Mouse (Mus musculus) liver, embryonic 15.5 days (tissue): Measurements from ENCODE around the gene Ptma. TPM values are rescaled to one million over a fixed set of nuclear protein-coding genes. Genes with fewer than 3 reads are reported as not detected.
A peak's percentile ranks its signal among the peaks of the same experiment; 100 is the strongest.
"Not testable (repeated sequence)": the region's sequence is repeated elsewhere in the genome, so short reads cannot be mapped to it uniquely, and the experiment has no call there.

ENCODE experiments used
- ATAC-seq: fragments of 200-750 bp; cut with Nextera tagmentation; 2 replicates; pipeline ENCODE4 v1.8.0; 2017; ENCODE audit warnings: moderate number of reproducible peaks, mild to moderate bottlenecking, moderate library complexity; ENCODE audit not compliant: insufficient read depth
- H3K27ac ChIP-seq: fragments of 300-500 bp; sonication (generic); replicated peaks from 2 replicates; pipeline ENCODE4 v1.5.1; 2015; ENCODE audit warnings: mild to moderate bottlenecking, inconsistent platforms
- H3K27me3 ChIP-seq: fragments of 300-500 bp; sonication (generic); 2 replicates; pipeline ENCODE4 v1.6.1; 2015; ENCODE audit warnings: mild to moderate bottlenecking, inconsistent platforms
- H3K36me3 ChIP-seq: fragments of 300-500 bp; sonication (generic); replicated peaks from 2 replicates; pipeline ENCODE4 v1.6.1; 2015; ENCODE audit warnings: moderate library complexity, mild to moderate bottlenecking, inconsistent platforms
- H3K4me1 ChIP-seq: fragments of 300-500 bp; sonication (generic); replicated peaks from 2 replicates; pipeline ENCODE4 v1.6.1; 2015; ENCODE audit warnings: inconsistent platforms
- H3K4me2 ChIP-seq: fragments of 300-500 bp; sonication (generic); 2 replicates; pipeline ENCODE4 v1.6.1; 2015; ENCODE audit warnings: moderate library complexity, mild to moderate bottlenecking, inconsistent platforms
- H3K4me3 ChIP-seq: fragments of 300-500 bp; sonication (generic); replicated peaks from 2 replicates; pipeline ENCODE4 v1.5.1; 2015; ENCODE audit warnings: mild to moderate bottlenecking, inconsistent platforms
- H3K9ac ChIP-seq: fragments of 300-500 bp; sonication (generic); 2 replicates; pipeline ENCODE4 v1.6.1; 2015; ENCODE audit warnings: moderate library complexity, mild to moderate bottlenecking, inconsistent platforms
- H3K9me3 ChIP-seq: fragments of 300-500 bp; sonication (generic); replicated peaks from 2 replicates; pipeline ENCODE4 v1.6.1; 2016; ENCODE audit warnings: inconsistent platforms
- WGBS: fragments of 180-500 bp; shearing (Covaris S2); methylation state at CpG from one replicate; pipeline ENCODE4 v1.1.7; 2015; ENCODE audit warnings: mixed read lengths; ENCODE audit not compliant: insufficient replicate concordance; 5-methylcytosine and 5-hydroxymethylcytosine counted together
- polyA plus RNA-seq: library from polyadenylated mRNA; unstranded; fragments of >200 nt; fragmentation: Nextera tagmentation; extraction: Ambion mirVana; gene quantifications from 2 replicates; pipeline ENCODE4 v1.2.1, GENCODE M21; 2015

The Ptma gene
- polyA plus RNA-seq = 634 and 778 TPM in 2 replicates

DNA sequence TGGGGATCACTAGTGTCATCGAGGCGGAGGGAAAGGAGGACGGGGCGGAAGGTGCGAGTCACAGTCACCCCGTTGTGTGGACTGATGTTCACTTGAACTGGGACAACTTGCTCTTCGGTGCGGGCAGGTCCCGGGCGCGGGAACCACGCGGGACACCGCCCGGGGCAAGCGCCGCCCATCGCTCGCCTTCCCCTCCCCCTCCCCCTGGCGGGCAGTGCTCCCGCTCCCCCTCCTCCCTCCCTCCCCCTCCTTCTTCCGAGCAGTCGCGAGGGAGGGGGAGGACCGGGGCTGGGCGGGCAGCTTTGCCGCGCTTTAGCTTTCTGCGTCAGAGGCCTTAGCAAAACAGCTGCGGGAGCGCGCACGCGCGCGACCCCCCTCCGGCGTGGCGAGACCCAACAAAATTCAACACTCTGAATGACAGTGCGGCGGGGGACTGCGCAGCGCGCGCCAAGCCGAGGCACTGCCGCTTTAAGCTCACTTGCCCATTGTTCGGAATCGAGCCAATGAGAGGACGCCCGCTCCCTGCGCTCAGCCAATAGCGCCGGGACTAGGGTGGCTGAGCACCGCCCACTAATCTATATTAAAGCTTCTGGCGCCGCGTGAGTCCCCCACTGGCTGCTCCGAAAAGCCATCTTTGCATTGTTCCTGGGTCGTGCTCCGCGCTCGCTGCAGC lies at the start of gene Ptma:
Gene Ptma, plus strand, starts transcription at position 611 of the 673 bp plus-strand sequence.
- ATAC-seq = peak; percentile 84
- H3K4me1 ChIP-seq = peaks cover 66% of the 10 kb centered on the region

DNA sequence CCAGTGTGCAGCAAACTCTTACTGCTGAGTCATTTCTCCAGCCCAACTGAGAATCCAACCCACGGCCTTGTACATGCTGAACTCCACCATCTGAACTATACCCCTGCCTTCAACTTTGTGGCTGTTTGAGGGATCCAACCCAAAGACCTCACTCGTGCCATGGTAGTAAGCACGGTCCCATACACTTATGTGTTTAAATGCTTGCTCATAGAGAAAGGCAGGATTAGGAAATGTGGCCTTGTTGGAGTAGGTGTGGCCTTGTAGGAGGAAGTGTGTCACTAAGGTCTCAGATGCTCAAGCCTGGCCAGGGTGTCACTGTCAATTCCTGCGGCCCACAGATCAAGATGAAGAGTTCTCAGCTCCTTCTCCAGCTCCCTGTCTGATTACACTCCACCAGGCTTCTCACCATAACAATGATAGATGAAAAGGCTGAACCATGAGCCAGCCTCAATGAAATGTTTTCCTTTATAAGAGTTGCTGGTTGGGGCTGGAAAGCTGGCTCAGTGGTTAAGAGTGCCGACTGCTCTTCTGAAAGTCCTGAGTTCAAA lies 48.7 kb upstream of the Ptma start:
- Histone ChIP-seq H3K9ac (no peak overlapping the region), H3K4me2 (no peak overlapping the region), H3K9me3 (no peaks in the 10 kb centered on the region), H3K4me3 (no peak overlapping the region), H3K27me3 (no peaks in the 10 kb centered on the region), H3K36me3 (no peaks in the 10 kb centered on the region), H3K4me1 (peaks cover 70% of the 10 kb centered on the region), H3K27ac (peak overlapping the region; percentile 95)
- no peak for ATAC-seq
- 79% methylated on average over 5 of the region's 5 CpGs for WGBS

More for the DNA sequence above, at the start of gene Ptma:
- peaks cover 20% of the 10 kb centered on the region for H3K36me3 ChIP-seq
- no peaks in the 10 kb centered on the region for H3K9me3 ChIP-seq
- no peaks in the 10 kb centered on the region for H3K27me3 ChIP-seq
- H3K9ac ChIP-seq = peak within 1 kb of the TSS; percentile 98
- H3K4me2 ChIP-seq = peak within 1 kb of the TSS; percentile 96
- peak within 1 kb of the TSS; percentile 97 for H3K27ac ChIP-seq
- WGBS = under 1% methylated on average over 60 of the region's 63 CpGs
- H3K4me3 ChIP-seq = peak within 1 kb of the TSS; percentile 99

DNA sequence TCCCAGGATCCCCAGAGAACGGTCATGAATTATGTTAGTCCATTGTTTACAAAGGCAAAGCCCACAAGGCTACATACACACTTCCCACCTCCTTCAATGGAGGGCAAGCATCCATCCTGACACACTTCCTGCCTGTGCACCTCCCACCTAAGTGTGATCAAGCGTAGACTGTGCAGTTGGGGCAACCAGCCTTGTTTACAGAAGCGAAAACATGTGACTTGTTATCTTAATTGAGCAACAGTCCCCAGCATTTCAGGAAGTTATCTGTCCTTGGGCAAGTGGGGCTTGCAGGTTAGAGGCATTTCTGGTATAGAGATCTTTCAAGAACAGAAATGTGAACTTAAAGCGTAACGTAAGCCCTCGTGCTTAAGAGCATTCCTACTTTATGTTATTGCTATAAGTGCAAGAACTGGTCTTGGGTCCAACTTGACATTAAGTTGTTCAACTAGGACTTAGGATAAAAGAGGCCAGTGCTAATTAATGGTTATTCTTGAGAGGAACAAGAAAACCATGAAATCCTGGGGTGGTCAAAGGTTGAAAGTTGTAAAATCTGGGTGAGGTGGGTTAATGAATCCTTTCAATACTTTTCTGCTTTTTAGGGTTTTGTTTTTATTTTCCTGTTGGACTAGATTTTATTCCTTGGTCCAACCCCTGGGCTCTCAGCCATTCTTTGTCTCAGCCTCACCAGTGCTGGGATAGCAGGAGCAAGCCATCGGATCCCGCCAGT lies 47.3 kb upstream of the Ptma start:
- Histone ChIP-seq H3K4me2 (peak overlapping the region; percentile 52), H3K4me1 (peaks cover 65% of the 10 kb centered on the region), H3K36me3 (no peaks in the 10 kb centered on the region), H3K9ac (peak overlapping the region; percentile 25), H3K9me3 (no peaks in the 10 kb centered on the region), H3K27ac (peak overlapping the region; percentile 95), H3K4me3 (no peak overlapping the region), H3K27me3 (no peaks in the 10 kb centered on the region)
- ATAC-seq = peak; percentile 94
- WGBS = 26% methylated on average over 8 of the region's 8 CpGs

DNA sequence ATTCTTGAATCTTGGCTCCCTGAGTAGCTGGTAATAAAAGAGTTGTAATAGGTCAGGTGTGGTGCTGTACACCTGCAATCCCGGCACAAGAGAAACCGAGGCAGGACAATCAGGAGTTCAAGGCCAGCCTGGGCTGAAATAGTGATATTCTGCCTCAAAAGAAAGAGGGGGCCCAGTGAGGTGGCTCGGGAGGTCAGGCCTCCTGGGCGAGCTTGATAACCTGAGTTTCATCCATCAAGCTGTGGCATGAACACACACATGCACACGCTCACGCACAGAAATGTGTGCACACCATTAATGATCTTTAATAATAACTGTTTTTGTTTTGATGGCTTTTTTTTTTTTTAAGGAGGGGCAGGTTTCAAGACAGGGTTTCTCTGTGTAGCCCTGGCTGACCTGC lies 46.2 kb upstream of the Ptma start:
- ATAC-seq = 0 out of 2 replicates have a peak, but pooled peaks have one; percentile 22
- no peaks in the 10 kb centered on the region for H3K36me3 ChIP-seq
- no peaks in the 10 kb centered on the region for H3K27me3 ChIP-seq
- H3K9me3 ChIP-seq = no peaks in the 10 kb centered on the region
- peak overlapping the region; percentile 52 for H3K4me2 ChIP-seq
- H3K4me3 ChIP-seq = no peak overlapping the region
- H3K9ac ChIP-seq = peak overlapping the region; percentile 25
- peaks cover 67% of the 10 kb centered on the region for H3K4me1 ChIP-seq
- peak overlapping the region; percentile 95 for H3K27ac ChIP-seq
- WGBS = 41% methylated on average over 6 of the region's 6 CpGs

DNA sequence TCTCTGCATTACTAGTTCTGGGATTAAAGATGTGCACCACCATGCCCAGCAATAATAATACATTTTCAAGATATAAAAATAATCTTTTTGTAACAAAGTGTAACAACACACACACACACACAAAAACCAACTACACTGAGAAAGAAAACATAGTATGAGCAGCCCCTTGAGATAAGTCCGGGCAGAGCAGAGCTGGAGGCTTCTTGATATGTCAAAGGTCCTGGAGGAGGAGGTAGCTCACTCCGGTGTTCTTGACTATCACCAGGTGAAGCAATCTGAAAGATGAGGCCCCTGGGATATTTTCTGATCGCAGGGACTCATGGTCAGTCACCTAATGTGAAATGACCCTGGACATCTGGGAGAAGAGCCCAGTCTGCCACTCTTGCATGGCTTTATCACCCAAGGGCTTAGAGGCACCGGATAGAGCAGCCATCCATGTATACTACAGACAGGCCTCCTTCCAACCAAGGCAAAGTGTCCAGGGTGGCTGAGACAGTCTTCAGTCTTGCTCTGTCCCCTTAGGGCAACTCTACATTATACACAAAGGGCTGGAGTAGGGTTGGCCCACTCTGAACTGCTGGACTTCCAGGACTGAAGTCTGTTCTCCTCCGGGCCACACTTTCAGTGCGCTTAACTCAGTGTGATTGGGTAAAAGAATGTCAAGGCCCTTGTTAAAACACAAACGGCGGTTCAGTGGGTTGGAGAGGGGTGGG lies 45.6 kb upstream of the Ptma start:
- no peaks in the 10 kb centered on the region for H3K36me3 ChIP-seq
- WGBS = 64% methylated on average over 8 of the region's 8 CpGs
- H3K4me2 ChIP-seq = peak overlapping the region; percentile 52; the same call in 1 of the 2 replicates
- ATAC-seq = 0 out of 2 replicates have a peak, but pooled peaks have one; percentile 18
- peak overlapping the region; percentile 95 for H3K27ac ChIP-seq
- H3K4me3 ChIP-seq = no peak overlapping the region
- peak overlapping the region; percentile 25; the same call in 1 of the 2 replicates for H3K9ac ChIP-seq
- H3K27me3 ChIP-seq = no peaks in the 10 kb centered on the region
- H3K4me1 ChIP-seq = peaks cover 70% of the 10 kb centered on the region
- H3K9me3 ChIP-seq = no peaks in the 10 kb centered on the region

DNA sequence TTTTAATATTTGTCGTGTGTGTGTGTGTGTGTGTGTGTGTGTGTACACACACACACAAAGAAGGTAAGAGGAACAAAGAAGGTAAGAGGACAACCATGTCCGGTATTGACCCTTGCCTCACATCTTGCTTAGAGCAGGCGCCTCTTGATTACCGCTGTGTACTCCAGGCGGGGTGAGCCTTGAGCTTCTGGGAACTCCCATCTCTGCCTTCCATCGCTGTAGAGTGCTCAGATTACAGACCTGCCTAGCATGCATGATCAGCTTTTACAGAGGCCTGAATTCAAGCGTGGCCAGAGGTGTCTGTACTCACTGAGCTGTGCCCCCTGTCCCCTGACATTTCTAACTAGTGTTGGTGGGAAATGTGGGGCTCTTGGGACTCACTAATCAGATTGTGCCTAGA lies 45.1 kb upstream of the Ptma start:
- Histone ChIP-seq H3K9ac (no peak overlapping the region), H3K27ac (peak overlapping the region; percentile 95), H3K4me3 (no peak overlapping the region), H3K4me2 (no peak overlapping the region), H3K27me3 (no peaks in the 10 kb centered on the region), H3K4me1 (peaks cover 72% of the 10 kb centered on the region), H3K9me3 (no peaks in the 10 kb centered on the region), H3K36me3 (no peaks in the 10 kb centered on the region)
- 64% methylated on average over 7 of the region's 7 CpGs for whole genome bisulfite sequencing
- peak; percentile 26 for ATAC-seq

DNA sequence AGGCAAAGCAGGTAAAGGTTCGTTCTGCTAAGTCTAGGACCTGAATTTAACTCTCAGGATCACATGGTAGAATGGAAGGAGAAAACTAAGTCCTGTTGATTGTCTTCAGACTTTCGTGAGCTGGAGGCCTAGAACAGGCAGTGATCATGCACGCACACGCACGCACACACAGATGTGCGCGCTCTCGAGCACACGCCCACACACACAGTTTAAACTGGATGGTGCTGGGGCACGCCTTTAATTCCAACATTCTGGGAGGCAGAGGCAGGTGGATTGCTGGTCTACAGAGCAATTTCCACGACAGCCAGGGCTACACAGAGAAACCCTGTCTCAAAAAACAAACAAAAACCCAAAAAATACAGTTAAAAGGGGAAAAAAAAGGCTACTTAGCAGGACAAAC lies 44.2 kb upstream of the Ptma start:
- Histone ChIP-seq H3K4me1 (peaks cover 72% of the 10 kb centered on the region), H3K27me3 (no peaks in the 10 kb centered on the region), H3K36me3 (no peaks in the 10 kb centered on the region), H3K4me2 (no peak overlapping the region), H3K9ac (no peak overlapping the region), H3K27ac (no peak overlapping the region), H3K9me3 (no peaks in the 10 kb centered on the region), H3K4me3 (no peak overlapping the region)
- WGBS = 83% methylated on average over 11 of the region's 11 CpGs
- no peak for ATAC-seq

DNA sequence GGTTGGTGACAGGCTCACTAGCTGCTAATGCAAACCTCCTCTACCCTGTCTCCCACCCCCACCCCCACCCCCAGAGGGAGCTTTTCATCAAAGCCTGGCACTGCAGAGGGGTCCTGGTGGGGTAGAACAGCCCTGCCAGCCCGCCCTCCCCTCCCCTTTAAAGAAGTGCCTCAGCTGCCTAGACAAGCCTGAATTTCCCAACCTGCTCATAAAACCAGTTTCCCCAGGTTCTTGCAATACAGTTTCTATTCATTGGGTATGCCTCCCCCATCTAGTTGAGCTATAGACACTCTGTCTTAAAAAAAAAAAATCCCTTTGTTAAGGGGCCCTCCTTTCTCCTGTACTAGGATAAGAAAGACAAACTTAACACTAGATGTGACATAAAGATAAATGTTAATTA lies 43.8 kb upstream of the Ptma start:
- ATAC-seq = no peak
- no peak overlapping the region for H3K4me3 ChIP-seq
- H3K4me2 ChIP-seq = no peak overlapping the region
- peaks cover 68% of the 10 kb centered on the region for H3K4me1 ChIP-seq
- H3K9me3 ChIP-seq = no peaks in the 10 kb centered on the region
- H3K27ac ChIP-seq = no peak overlapping the region
- H3K9ac ChIP-seq = no peak overlapping the region
- 50% methylated on average over 1 of the region's 1 CpGs for WGBS
- no peaks in the 10 kb centered on the region for H3K36me3 ChIP-seq
- no peaks in the 10 kb centered on the region for H3K27me3 ChIP-seq

DNA sequence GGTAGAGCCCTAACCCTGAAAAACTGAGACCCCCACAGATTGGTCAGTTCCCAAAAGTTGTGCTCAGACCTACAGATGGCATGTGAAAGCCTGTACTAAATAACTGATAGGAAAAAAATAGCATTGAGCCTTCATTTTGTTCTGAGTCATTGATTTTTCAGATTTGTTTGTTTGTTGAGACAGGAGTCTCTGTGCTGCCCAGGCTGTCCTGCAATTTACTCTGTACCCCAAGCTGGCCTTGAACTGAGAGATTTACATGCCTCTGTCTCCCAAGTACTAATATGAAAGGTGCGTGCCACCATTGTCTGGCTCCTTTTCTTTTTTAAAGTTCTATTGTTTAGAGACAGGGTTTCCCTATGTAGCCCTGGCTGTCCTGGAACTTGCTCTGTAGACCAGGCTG lies 41.2 kb upstream of the Ptma start:
- H3K27ac ChIP-seq = no peak overlapping the region
- no peaks in the 10 kb centered on the region for H3K9me3 ChIP-seq
- no peak for ATAC-seq
- H3K27me3 ChIP-seq = no peaks in the 10 kb centered on the region
- peaks cover 66% of the 10 kb centered on the region for H3K4me1 ChIP-seq
- H3K4me2 ChIP-seq = no peak overlapping the region
- H3K9ac ChIP-seq = no peak overlapping the region
- 89% methylated on average over 1 of the region's 1 CpGs for WGBS
- no peaks in the 10 kb centered on the region for H3K36me3 ChIP-seq
- no peak overlapping the region for H3K4me3 ChIP-seq

DNA sequence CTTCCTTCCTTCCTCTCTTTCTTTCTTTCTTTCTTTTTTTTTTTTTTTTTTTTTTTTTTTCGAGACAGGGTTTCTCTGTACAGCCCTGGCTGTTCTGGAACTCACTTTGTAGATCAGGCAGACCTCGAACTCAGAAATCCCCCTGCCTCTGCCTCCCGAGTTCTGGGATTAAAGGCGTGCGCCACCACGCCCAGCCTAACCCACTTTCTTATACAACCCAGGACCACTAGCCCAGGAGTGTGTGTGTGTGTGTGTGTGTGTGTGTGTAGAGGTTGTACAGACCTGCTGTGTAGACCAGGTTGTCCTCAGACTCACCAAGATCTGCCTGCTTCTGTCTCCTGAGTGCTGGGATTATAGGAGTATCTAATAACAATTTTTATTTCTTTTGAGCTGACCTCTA lies 40.7 kb upstream of the Ptma start:
- peaks cover 66% of the 10 kb centered on the region for H3K4me1 ChIP-seq
- not testable (repeated sequence) for H3K9ac ChIP-seq, H3K4me2 ChIP-seq, H3K27ac ChIP-seq, ATAC-seq, H3K36me3 ChIP-seq, H3K27me3 ChIP-seq, H3K9me3 ChIP-seq, H3K4me3 ChIP-seq
- WGBS = 82% methylated on average over 6 of the region's 6 CpGs
